Mouse (Mus musculus): ENCODE measurements around the gene Bhlha15.

The Bhlha15 gene

DNA sequence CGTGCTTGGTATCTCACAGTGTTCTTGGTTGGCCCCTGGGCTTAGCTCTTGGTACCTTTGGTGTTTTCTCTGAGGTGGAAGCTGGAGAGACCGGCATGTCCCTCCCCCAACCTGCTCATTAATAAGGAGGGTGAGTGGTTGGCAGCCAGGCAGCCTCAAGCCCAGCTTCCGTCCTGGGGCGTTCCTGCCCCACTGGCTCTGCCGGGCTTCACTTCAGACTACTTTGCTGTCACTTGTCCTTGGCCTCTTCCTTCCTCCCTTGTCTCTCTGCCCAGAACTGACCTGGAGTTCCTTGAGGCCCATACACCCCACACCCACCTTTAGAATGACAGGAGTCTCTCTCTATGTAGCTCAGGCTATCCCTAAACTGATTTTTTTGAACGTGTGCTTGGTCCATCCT lies 2.6 kb downstream of the Bhlha15 start:
- no peak for DNase-seq

DNA sequence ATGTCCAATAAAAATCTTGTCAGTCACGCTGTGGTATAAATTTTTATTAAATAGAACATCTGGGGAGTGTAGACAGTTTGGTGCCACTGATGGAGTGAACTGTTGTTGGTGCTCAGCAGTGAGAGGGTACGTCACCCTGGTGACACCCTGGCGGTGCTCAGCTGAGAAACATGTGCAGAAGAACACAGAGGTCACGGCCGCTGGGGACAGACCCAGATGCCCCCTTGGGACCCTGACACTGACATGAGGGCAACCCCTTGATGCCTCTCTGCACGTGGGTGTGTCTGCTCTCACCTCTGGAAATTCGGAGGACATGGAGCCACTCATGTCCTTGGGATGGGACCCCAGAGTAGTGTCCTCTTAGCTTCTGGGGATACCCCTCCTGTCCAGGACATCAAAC lies 4.3 kb downstream of the Bhlha15 start:
- DNase-seq = no peak

DNA sequence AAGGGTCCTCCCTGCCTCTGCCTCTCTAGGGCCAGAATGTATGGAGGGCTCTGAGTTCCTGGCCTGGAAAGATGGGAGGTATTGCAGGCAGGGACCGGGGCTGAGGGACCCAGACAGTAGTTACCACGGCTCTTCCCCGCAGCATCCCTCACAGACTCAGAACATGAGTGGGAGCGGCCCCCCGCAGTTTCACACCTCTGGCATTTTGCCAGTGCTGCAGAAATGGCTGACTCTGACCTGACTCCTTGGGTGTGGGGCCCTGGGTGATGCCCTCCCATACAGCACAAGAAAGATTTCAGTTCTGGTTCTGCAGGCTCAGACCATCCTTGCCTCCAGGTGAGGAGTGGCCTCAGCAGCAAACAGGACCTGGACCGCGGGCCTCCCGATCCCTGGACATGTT lies 5.5 kb downstream of the Bhlha15 start:
- DNase-seq = no peak

DNA sequence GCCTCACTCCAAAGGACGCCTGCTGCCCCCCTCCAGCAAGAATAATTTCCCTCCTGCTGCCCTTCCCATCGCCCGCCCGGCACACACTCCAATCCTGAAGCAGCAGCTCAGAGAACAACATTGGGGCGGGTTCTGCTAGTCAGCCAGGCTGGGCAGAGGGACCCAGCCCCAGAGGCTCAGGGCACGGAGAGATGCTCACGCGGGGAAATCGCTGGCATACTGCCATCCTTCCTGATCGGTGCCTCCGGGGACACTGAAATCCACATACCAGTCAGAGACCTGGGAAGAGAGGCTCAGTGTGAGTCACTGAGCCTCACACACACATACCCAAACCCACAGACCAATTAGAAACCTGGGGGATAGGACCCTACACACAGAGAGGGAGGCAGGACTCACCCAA lies 10.5 kb downstream of the Bhlha15 start:
- DNase-seq = no peak

DNA sequence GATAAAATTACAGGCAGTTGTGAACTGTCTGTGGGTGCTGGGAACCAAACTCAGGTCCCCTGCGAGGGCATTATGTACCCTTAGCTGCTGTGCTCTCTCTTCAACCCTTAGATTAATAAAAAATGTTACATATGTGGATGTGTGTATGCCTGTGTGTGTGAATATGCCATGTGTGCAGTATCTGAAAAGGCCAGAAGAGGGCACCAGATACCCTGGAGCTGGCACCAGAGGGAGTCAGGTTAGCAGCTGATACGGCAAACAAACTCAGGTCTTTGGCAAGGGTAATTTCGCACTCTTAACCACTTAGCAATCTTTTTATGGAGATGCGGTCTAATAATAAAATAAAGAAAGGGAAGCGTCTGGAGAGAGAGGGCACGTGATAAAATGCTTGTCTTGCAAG lies 12.3 kb downstream of the Bhlha15 start:
- DNase-seq = no peak

DNA sequence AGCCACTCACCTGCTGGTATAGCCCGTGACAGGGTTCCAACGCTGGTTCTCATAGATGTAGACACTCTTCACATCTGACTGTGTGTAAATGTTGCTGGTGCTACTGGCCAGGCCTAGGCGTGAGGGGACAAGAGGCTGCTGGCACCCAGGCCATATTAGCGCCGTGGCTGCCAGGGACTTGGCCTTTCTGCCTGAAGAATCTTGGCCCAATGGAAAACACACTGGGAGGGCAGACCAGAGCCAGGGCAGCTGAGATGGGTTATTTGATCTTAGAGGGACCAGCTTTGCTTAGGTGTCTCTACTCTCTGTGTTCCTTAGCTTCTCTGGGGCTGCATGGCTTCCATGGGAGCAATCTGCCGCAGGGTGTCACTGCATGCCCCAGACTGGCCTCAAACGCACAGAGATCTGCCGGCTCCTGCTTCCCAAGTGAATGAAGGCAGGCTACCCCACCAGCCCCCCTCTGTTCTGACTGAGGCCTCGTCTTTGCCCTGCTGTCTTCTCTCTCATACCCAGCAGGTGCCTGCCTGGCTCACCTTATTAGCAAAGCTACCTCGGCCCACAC lies 13.4 kb downstream of the Bhlha15 start:
- DNase-seq = no peak

DNA sequence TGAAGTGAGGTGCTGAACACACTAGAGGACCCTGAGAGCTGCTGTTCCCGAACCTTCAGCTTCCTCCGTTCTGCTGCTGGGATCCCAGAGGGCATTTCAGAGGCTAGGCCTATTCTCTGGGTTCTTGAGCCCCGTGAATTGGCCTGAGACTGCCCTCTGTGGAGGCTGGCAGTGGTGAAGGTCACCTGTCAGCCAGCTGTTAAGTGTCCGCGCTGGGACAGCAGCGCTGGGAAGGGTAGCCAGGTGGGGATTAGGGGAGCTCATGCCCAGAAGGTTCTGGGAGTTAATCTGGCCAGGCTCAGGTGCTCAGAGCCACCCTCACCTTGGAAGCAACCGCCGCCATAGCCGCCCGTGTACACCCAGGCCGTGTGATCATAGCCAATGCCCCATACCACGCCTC lies 14.2 kb downstream of the Bhlha15 start:
- DNase-seq = no peak

DNA sequence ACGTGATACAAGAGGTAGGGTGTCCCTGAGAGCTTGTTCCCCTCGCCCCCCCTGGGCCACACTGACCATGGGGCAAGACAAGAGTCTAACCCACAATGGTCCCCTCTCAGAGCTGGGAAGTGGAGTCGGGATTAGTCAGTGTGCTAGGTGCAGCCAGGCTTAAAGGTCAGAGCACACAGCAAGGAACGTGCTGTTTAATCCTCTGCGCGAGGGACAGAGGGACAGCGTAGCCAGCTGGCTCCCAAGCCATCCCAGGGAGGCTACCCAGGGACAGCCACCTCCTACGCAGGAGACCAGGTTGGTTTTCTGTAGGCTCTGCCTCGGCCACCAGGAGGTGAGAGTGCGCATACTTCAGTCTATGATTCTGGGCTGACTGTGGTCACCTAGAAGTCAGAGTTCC lies 14.8 kb downstream of the Bhlha15 start:
- no peak for DNase-seq

DNA sequence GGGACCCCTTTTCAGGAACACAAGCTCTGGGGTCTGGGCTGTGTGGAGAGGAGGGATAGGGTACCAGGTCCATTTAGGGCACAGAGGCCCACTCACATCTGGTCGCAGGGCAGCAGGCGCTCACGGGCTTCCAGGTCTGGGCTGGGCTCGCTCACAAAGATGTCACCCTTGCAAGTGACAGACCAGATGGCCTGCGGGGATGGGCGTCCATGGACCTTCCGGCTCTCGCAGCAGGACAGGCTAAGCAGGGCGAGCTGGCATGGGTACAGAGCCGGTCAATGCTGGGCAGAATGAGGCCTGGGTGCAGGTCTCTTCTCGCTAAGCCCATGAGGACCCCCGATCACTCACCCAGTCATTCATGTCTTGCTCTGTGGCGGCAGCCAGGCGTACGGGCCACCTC lies 16.0 kb downstream of the Bhlha15 start:
- no peak for DNase-seq

DNA sequence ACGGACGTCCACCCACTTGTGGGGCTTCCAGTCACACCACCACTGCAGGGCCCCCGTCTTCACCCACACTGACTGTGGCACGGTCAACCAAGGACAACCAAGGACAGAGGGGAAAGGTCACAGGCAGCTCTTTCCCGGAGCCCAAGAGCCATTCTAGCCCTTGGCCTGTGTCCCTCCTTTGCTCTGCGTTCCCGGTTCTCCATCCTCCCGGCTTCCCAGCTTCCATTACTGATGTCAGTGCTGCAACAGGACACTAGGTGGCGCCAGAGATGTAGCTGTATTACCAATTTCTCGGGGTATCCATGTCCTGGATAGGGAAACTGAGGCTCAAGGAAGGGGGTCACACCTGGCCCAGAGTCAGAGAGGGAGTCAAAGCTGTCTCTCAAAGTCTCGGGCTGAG lies 17.4 kb downstream of the Bhlha15 start:
- DNase-seq = peak; percentile 41

DNA sequence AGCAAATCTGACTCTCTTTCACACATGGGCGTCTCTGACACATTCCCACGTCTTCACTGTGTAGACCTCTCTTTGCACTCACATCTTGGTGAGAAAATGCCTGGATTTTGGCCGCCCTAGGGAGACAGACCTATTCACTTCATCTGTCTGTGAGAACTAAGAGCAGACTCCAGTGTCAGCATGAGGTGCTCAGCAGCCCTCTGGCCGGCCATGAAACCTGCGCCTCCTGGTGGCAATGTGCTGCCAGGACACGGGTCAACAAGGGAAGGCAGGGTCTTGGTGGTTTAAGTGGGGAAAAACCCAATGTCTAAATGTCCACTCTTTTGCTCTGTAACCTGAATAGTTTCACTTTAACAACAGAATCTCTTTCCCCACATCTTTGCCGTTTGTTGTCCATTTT lies 24.4 kb downstream of the Bhlha15 start:
- peak; percentile 66 for DNase-seq

DNA sequence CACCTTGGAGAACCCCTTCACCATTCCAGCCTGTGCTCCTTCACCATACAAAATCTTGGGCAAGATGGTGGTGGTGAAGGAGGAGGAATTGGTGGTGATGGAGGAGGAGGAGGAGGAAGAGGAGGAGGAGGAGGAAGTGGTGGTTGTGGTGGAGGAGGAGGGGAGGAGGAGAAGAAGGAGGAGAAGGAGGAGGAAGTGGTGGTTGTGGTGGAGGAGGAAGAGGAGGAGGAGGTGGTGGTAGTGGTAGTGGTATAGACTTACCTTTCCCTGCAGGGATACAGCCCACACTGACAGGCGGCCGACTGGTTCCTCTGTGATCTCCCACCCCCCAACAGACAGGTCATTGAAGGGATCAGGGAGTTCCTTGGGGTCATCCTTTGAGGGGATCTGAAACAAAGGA lies 25.9 kb downstream of the Bhlha15 start:
- peak; percentile 30 for DNase-seq

DNA sequence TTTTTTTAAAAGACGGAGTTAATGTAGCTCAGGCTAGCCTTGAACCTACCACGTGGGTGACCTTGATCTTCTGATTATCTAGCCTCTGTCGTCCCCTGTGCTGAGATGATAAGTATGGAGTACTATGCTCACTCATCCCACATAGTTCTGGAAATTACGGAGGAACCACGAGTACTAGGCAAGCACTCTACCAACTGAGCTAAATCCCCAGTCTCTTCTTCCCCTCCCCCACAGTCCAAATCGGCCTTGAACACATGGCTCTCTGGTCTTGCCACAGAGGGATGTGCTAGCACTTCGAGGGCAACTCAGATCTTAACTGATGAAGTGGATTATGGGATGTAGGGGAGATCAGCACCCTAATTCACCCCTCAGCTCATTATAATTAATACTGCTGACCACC lies 28.0 kb downstream of the Bhlha15 start:
- no peak for DNase-seq

DNA sequence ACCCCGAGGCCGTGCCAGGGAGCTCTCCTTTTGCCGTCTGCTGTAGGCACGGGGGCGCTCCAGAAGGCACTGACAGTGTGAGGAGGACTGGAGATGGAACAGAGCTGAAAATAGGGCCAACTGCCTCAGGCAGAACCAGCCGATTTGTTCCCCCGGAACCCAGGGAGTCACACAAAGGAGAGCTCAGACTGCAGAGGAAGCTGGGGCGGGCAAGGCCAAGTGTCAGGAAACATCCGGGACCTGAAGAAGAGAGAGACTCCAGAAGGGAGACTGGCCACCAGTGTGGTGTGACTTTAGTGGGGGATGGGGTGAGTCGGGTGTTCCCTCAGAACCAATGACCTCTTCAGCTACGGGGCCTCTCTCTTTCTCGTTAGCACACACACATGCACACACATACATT lies 29.2 kb downstream of the Bhlha15 start:
- no peak for DNase-seq

DNA sequence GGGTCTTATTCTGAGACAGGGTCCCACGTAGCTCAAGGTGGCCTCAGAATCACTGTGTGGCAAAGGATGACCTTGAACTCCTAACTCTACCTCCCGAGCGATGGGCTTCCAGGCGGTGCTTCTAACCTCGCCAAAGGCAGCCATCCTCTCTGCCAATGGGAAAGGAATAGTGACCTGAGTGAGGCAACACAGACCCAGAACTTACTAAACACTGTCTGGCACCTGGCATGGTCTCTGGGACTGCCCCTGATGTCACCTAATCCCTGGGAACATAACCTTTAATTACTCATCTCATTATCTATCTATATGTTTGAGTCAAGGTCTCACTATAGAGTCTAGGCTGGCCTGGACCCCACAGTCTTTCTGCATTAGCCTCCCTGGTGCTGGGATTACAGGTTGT lies 29.9 kb downstream of the Bhlha15 start:
- DNase-seq = no peak

DNA sequence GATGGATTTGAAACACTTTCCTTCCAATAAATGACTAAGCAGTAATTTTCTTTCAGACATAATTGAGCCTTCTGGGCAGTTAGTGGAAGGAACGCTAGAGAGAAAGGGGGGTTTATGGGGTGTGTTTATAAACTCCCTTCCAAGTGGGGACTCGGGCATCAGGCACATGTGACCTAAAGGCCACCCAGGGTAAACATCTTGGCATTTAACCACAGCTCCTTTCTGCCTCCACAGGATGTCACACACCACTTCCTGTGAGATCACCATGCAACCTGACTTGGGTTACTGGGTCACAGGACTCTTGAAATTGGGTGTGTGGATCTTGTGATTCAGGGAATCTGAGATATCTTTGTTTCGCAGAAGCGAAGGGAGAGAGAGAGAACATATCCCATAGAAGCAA lies 31.2 kb downstream of the Bhlha15 start:
- DNase-seq = peak; percentile 66

DNA sequence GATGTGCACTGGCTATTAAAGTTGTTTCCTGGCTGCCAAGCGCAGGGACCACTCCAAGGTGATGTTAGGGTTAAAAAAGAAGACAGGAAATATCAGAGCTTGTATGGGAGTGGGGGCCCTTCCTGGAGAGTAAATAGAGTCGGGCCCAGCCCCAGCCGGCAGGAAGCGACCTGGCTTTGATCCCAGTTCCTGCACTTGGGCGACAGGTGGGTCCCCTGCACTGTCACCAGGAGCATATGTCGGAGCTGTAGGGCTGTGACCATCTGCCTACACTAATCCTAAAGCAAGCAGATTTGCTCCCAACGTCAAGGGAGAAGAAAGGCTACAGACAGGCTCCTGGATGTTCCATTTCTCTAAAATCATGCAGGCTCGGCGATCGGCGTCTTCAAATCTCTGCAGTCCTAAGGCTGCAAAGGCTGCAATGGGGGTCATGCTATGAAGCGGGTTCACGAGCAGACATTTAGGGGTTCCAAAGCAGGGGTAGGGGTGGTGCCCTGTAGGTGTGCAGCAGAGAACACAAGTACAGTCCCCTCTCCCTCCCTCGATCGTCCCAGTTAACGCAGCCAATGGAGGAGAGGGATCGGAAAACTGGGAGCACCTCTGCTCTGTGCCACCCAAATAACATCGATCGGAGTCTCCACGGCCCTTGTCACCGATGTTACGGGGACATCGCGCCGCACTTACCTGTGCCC lies 32.9 kb downstream of the Bhlha15 start:
- peak; percentile 71 for DNase-seq

DNA sequence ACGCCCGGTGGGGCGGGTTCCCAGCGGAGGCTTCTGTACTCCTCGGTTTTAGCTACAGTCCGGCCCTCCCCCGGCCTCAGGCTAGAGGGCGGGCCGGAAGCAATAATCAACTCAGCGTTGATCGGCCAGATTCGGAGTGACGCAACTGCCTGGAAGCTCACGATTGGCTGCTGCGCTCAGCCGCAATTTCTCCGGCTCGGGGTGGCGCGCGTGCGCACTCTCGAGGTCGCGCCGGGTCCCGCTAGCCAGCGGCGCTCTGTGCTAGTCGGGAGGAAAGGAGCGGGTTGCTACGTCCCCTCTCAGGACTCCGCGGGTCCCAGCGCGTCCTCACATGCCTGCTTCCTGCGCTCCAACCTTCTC lies 33.4 kb downstream of the Bhlha15 start, which contains the start of gene Tecpr1:
Gene Tecpr1 (minus strand): TSS at position 113 of the 360 bp plus-strand sequence.
- peak; percentile 96 for DNase-seq

DNA sequence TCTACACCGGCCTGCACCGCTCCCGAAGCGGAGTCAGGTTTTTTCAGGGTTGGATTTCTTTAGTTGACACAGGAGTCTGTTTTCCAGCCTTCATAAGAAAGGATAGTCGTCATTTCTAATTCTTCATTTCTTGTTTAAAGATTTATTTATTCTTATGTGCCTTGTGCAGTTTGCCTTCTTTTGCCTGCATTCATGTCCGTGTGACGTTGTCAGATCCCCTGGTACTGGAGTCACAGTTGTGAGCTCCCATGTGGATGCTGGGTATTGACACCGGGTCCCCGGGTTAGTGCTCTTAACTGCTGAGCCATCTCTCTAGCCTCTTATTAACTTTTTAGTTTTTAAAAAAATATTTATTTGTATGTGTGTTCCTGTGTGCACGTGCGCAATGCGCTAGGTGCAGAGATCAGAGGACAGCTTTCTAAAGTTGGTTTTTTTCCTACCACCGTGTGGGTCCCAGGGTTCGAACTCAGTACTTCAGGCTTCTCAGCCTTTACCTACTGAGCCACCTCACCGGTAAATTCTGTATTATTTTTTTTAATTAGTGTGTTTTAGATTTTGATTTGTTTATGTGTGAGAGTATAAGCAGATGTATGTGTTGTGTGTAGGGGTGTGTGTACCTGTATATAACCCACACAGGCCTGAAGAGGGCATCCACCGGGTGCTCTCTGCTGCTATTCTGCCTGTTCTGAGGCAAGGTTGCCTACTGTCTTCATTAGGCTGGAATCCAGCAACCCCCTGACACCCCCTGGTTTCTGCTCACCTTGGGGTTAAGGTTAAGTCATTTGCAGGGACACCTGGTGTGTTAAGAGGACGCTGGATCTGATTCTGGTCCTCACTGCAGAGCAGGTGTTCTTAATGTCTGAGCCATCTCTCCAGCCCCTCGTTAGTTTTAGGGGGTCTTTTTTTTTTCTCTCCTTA lies 34.1 kb downstream of the Bhlha15 start:
- DNase-seq = peak; percentile 28

DNA sequence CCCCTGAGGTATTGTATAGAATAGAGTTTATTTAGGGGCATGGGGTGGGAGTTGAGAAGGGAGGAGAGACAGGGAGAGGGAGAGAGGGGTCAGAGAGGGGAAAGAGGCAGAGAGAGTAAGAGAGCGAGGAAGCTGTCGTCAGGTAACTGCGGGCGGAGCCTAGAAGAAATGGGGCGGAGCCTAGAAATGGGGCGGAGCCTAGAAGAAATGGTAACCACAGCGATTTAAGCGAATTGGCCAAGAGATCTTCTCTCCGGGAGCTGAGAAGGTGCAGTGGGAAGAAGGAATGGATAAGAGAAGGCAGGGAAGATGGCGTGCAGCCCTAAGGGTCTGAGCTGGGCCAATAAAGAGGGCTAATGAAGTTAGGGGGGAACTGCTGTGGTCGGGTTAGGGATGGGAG lies 36.1 kb downstream of the Bhlha15 start:
- DNase-seq = no peak

DNA sequence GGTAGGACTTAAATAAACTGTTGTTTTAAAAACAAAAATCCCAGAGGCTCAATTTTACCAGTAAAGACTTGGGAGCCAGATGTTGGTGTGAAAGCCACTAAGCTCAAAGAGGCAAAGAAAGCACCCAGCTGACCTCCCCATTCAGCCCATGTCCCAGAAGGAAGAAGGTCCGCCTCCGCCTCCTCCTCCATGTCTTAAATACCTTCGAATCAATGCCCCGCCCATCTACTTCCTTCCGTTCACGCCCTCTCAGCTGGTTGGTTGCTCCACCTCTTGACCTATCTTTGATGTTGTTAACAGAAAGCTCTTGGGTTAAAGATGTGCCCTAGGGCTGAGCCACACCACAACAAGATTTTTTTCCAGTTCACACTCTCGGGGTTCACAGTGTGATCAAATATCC lies 40.1 kb downstream of the Bhlha15 start:
- DNase-seq = no peak

DNA sequence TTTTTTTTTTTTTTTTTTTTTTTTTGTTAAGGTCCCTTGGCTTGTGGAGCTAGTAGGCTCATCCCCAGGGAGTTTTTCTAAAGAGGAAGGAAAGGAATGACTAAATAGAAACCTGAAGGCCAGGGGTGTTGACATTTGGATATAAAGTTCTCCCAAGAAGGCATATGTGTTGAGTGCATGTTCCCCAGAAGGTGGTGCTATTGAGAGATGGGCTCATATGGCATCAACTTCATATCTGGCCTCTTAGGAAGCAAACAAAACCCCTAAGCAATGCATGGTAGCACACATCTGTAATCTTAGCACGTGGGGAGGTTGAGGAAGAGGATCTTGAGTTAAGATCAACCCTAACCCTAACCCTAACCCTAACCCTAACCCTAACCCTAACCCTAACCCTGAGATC lies 41.3 kb downstream of the Bhlha15 start:
- DNase-seq = no peak

DNA sequence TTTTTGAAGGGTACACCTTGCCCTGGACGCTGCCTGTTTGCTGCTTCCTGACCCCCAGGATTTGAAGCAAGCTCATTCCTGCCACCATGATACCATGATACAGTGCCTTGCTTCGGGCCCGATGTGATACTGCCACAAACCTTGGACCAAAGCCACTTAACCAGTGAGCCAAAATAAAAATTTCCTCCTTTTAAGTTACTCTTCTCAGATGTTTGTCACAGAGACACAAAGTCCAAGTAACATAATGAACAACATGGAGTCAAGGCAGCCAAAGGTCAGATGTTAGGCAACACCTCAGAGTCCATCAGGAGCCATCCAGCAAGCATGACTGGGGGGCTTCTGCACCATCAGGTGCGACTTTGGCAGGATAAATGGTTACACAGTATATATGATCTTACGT lies 42.4 kb downstream of the Bhlha15 start:
- no peak for DNase-seq

DNA sequence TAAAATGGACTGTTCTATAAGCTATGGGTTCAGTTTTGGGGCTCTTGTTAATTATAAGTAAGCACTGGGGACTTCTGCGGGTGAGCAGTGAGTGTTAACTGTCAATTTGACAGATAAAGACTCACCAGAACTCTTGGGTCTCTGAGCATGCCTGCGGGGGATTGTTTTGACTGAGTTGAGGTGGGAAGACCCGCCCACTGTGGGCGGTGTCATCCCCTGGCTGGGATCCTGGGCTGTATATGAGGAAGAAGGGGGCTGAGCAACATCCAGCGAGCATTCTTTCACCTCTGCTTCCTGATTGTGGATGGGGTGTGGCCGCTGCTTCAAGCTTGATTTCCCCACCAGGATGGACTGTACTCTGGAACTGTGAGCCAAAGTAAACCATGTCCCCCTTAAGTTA lies 44.1 kb downstream of the Bhlha15 start:
- DNase-seq = no peak
